Mouse (Mus musculus) right cerebral cortex, postnatal 4 days (tissue): ENCODE data around the gene Grin2a.

Source experiments
- DNase-seq: peaks from one replicate; pipeline ENCODE4 v3.0.0-alpha.2; 2022

Grin2a gene

DNA sequence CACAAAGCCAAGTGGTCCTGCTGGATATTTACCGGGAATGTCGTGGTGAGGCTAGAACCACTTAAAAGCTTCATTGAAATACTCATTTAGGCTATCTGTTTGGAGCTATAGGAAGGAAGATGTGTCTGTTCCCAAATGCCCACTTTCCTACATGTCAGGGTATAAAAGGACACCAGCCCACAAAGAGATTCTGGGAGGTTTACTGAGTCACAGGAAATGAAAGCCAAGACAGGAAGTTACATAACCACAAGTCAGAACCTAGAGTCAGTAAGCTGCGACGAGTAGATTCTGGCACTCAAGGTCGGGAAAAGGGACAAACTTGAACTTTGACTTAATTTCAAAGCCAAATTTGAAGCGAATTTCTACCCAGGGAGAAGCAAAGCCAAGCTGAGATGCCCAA lies 30.9 kb downstream of the Grin2a start:
- DNase-seq, result no peak

DNA sequence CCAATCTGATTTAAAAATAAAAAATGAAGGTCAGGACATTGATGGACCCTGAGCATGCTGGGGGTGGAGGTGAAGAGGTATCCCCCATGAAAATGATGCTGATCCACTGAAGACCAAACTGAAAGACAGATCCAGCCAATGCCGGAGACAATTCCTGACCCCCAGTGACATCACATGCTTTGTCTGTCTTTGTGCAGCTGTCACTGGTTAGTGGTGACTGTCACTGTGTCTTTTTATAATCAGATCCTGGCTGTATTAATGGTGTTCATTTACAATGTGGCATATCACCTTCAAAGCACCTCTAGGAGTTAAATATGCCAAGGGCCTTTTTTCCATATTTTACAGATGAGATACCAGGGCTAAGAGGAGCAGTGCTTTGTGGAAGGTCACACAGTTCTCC lies 32.9 kb downstream of the Grin2a start:
- no peak for DNase-seq

DNA sequence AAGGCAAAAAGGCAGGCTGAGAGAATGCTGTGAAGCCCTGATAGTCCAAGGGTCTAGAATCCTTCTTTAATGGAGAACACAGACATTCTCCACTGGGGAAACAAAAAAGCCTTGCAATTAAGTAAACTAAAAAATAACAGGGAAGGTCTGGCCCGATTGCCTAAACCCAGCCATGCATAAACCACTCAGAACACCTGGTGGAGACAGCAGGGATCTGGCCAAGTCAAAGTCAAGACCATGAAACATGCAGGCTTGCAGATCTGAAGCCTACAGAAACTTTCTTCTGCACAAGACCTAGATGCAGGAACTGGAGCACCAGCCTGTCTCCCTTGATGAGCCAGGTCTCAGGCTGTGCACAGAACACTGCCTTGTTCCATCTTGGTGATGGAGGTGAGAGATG lies 36.0 kb downstream of the Grin2a start:
- no peak for DNase-seq

DNA sequence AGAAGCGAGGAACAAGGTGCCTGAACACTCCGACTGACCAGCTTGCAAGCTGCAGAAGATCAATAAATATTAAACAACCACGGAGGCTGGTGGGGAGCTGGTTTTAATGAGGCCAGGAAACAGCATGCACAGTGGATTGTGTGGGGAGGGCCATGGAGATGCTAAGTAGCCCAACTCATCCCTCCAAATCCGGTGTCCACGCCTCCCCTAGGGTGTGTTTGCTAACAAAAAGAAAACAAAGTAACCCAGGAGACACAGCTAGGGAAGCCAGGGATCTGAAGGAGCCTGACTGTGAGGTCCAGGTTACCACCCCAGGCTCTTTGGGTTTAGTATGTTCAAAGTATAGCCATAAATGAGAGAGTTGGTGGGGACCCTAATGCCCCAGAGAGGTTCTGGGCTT lies 41.1 kb downstream of the Grin2a start:
- DNase-seq, result no peak

DNA sequence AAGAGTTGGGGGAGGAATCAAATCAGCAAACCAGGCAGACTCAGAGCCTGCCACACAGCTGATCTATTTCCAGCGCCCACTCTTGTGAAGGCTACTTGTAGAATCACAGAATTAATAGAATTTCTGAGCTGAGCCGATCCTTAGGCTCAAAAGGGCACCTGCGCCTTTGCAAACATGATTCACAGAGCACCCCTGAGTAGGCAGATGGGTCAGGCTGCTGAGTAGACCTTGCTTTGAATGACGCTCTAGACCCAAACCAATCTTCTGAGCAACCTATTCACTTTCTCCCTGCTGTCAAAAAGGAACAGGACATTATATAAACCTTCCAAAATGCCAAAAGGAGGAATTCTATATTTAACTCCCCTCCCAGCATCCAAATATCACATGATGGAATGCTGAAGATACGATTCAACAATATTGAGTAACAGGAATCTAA lies 41.9 kb downstream of the Grin2a start:
- DNase-seq, result no peak

DNA sequence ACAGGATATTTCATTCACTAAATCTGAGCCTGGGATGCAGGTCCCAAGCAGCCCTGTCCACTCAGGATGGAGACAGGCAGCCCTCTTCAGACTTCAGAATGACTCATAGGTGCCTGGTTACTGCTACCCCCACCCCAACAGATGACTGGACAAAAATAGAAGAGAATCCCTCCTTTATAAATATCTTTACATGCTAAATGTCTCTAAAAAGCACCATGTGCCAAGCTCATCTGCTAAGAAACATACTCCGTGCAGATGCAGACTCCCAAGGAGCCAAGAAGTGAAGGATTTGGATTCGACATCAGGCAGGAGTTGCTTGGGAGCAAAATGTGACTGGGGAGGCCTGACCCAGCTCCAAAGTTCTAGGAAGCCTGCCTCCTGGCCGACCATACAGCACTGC lies 46.1 kb downstream of the Grin2a start:
- no peak for DNase-seq

DNA sequence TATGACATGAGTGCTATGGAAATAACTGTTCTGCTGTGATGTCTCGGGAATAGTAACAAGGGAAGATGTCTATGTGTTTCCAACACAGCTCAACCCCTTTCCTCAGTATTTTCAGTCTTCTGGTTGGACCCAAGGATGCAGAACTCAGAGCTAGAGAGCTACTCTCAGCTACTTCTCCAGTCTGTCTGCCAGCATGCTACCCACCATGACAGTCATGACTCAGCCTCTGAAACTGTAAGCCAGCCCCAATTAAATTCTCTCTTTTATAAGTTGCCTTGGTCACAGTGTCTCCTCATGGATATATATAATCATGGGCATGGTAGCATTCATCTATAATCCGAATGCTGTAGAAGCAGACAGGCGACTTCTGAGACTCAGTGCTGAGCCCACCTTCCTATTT lies 47.9 kb downstream of the Grin2a start:
- DNase-seq, result no peak

DNA sequence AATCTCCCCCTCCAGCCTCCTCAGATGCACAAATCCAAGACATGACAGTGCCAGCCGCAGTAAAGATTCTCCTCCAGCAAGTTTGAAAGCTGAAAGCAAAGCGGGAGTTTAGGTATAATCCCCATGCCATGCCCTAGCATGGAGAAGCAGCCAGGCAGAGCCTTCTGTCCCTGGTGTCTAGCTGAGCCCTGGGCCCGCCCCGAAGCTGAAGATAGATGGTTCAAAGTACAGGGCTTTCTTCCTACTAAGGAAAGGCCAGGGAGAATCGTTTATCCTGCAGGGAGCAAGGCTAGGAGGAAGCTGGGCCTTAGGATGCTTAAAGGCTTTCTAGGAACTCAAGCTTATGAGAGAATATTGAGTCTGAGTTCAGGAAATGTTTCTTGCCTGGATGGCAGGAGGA lies 50.5 kb downstream of the Grin2a start:
- DNase-seq, result no peak

DNA sequence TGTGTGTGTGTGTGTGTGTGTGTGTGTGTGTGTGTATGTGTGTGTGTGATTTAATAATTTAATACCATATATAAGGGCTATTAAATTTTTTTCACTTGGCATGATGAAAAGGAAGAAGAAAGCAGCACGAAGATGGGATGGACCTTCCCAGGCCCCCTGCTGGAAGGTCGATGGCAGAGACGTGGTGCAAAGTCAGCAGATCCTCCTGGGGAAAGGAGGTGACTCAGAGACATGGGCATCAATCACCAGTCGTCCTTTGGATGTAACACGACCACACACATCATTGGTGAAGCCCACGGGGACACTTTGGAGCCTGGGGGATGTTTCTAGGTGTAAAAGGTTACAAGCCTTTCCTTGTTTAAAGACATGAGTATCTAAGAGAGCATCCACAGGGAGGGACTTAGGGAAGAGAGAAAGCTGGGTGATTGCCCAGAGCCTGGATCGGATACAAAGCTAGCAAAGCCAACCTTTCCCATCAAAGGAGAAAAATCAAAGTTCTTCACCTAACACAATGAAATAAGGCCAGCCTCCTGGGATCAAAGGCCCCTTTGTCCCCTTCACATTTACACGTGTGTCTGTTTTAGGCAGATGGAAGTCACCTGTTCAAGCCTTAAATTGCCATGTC lies 53.9 kb downstream of the Grin2a start:
- no peak for DNase-seq

DNA sequence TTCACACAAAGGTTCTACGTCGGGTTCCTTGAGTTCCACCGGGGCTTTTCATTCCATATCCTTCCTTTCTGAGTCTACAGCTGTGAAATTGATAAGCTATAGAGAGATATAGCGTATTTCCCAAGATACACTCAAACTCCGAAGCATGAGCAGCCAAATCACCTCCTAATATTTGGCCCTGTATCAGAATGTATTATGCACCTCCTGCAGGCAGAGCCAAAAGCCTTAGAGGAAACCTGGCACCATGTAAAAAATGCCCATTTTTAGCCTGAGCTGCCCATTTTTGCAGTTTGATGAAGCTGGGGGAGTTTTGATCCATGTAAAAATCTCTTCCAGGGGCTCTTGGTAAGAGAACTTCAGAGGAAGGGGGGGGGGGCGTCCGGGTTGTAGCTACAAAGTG lies 54.6 kb downstream of the Grin2a start:
- DNase-seq, result no peak

DNA sequence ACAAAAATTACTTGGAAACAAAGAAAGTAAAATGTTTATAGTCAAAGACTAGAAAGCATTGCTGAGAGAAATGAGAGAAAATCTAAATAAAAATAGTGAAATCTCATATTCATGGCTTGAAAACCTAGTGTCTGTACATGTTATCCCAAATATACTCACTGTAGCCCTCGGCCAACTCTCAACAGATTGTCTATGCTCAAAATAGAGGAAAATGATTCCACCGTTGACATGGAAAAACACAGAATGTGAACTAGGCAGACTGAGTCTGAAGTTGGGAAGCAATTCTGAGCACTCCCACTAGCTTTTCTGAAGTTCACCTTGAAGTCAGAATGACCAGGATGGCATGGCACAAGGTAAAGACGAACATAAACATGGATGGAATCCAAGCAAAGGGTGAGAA lies 84.7 kb downstream of the Grin2a start:
- no peak for DNase-seq

DNA sequence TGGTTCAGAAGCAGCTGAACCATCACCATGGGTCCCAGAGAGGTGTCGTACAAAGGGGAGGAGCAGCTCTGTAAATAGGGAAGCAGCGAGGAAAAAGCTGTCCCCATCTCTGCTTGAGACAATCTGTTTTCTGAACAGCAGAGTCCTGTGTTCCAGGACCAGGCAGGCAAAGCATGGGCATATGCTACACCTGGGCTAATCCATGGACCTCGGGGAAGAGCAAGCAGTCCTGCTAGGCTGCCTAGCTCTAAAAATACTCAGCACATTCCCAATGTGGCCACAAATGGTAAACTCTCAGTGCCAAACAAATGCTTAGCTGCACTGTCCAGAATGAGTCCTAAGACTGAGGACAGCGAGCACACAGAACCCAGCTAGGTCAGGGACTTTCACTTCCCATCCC lies 86.1 kb downstream of the Grin2a start:
- no peak for DNase-seq

DNA sequence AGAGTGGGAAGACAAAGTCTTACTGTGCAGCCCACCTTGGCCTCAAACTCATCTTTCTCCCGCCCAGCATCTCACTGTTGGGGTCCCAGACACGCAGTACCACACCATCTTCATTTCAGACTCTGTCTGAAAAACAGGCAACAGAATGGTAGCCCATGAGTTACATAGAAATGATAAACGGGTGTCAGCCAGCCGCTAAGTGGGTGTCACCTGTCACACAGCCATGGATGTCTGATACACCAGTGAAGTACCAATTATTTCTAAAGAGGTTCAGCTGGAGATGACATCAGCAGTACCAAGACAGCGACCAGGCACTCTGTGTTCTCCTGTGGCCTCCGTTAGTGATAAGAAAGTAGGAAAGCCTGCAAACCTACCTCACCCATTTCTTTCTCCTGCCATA lies 90.9 kb downstream of the Grin2a start:
- no peak for DNase-seq

DNA sequence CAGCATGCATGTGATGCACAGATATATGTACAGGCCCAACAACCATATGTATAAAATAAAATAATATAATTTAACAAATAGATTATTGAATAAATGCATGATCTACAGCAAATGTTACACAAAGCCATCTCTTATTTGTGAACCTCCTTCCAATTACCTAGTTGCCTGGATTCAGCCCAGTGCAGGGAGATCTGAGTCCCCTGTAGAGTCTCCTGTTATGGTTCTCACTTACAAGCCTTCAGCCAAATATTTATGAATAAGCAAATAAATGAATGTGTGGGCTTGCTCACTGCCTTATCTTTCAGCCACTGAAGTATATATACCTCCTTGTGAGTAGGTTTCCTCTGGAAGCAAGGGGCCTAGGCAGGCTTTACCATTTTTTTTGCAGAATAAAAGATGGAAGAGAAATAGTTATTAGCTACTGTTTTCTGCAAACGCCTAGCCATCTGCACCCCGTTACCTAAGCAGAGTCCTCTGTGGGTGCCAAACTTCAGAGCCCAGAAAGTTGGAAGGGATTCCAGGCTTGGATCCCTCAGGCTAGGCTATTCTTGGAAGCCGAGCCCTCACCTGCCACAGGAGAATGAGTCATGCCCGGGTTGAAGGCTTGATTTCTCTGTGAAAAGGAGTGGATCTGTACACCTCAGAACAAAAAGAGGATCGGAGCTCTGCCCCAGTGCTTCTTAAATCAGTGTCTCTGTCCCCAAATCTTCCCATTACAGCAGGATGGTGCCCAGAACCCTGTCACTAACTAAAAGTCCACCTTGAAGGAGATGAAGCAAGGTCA lies 92.5 kb downstream of the Grin2a start:
- DNase-seq, result no peak

DNA sequence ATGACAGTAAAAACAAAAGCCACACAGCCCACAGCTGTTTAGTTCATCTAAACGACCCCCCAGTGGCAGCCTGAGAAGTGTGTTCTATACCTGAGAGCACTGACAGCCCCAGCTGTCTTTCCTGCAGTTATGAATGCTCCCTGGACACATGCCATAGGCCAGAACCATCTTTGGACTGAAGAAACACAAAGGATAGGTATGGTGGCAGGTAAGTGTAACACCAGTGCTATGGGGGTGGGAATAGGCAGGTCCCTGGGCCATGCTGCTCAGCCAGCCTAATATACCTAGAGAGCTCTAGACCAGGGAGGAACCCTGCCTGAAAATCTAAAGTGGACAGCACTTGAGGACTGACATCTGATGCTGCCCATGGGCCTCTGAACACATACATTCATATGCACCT lies 93.9 kb downstream of the Grin2a start:
- DNase-seq, result no peak

DNA sequence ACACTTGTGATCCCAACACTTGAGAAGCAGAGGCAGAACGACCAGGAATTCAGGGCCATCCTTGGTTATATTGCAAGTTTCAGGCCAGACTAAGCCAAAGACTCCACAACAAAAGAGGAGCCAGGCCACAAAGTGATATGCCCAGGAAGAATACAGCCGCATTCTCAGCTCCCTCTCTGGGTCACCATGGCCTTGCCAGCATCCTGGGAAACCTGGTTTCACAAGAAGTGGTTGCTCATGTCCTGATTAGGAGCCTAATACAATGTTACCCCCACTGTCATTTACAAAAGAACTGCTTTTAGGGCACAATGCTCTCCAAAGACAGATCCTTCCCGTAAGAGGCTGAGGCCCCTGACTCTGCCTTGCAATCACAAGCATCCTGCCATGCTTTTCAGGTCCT lies 94.4 kb downstream of the Grin2a start:
- DNase-seq, result no peak

DNA sequence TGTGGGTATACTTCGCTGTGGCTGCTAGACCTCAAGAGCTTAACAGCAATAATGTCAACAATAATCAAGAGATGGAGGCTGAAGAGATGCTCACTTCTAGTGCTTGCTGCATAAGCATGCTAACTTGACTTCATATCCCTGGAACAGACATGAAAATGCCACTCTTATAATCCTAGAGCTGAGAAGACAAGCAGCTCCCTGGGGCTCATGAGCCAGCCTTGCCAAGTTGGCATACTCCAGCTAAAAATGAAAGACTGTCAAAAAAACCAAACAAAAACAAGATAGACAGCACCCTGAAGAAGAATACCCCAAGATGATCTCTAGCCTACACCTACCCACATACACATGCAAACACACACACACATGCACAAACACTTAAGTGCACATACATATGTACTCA lies 95.2 kb downstream of the Grin2a start:
- no peak for DNase-seq

DNA sequence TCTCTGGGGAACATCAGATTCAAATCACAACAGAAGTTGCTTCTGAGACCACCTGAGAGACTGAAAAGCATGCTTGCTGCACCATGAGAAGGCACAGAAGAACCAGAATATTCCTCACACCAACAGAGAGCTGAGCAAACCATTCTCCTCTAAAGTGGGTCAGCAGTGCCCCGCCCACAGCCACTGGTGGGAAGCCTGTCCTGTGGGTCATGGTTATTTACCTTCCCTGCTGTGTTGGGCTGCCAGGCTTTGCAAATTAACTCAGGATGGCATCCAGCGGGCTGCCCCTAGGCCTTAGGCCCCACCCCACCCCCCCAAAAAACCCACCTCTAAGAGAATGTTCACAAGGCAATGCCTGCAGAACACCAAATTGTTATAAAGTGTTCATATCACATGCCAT lies 96.2 kb downstream of the Grin2a start:
- DNase-seq, result no peak

DNA sequence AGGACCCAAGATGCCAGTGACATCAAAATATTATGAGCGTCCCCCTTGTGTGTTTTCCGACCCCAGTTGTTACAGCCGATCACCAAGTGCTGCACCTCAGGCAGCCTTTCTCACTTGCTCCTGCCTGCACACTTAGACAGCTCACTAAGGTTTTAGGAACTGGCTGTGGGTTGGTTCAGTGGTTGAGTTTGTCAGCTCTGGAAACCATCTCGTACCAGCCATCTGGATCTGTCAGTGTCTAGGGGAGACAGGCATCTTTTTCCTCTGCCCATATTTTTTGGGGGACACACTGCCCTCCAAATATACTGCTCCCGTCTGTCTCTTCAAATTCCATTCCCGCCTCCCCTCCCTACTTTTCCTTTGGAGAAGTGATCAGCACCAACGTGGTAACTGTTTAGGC lies 99.8 kb downstream of the Grin2a start:
- DNase-seq, result no peak

DNA sequence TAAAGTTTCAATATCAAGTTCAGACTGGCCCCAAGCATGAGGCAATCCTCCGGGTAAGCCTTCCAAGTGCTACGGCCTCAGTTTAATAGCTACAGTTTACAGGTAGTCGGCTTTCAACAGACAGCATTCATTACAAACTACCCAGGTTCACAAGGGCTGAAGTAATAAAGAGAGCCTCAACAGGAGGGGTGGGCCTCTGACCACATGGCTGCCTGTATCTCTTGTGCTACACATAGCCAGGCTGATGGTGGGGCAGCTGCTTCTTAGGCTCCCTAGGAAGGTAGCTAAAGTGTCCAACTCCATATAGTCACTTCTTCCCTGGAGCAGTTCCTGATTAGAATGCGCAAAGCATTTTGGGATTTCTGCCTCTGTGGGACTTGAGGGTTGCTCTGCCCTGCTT lies 109.2 kb downstream of the Grin2a start:
- DNase-seq, result no peak

DNA sequence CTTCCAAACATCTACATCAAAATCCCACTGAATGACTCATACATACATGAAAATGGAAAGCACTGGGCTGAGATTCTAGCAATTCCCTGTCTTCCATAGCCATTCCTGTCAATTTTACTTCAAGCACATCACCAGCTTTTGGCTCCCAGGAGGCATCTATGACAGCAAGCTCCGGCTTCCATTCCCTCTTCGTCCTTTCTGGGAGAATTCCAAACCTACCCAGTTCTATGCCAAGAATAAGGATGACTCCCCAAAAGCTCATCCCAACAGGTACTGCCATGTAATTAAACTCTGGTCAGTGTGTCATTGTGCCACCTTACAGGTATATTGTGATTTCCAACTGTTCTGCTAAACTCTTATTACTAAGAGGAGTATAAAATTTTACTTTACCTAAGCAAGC lies 111.2 kb downstream of the Grin2a start:
- no peak for DNase-seq

DNA sequence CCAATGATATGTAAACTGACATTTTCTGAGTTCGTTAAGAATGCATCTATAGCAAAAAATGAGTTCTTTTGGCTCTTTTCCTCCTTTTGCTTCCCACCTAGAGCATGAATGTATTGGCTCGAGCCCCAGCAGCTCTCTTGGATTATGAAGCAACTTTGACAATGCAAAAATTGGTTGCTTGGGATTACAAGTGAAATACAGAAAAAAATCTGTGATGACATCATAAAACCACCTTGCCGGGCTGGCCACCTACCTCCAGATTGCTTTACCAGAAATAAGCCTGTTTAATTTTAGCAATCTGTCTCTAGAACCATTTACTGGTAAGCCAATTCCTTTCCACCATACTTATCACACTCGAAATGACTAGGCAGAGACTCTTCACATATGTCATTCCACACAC lies 112.9 kb downstream of the Grin2a start:
- no peak for DNase-seq

DNA sequence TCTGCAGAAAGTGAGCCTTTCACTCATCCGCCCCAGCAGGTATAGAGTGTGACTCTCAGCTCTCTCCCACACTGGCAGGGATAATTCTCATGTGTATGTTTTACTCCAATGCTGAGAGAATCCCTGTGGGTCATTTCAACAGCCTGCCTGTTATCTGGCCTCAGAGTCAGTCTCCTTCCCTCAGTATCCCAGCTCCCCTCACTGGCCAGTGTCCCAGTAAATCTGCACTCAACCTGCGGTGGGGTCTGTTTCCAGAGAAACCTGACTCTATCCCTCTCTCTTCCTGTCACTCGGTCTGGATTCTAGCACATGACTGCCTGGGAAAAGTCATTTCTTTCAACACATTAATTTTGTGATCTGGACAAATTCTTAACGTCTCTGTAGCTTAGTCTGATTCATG lies 122.4 kb downstream of the Grin2a start:
- DNase-seq, result no peak

DNA sequence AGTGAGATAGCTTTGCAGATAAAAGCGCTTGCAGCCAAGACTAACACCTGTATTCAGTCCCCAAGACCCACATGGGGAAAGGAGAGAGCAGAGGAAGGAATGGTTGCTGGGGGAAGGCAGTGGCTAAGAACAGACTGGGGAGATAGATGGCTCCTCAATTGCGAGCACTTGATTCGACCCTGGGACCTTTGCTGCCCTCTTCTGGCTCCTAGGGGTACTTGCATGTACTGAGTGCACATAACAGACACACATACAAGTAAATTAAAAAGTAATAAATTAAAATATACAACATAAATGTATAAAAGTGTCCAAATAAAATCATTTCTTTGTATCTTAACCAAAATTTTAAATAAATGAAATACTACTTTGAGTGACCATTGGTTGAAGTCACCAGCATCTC lies 129.7 kb downstream of the Grin2a start:
- no peak for DNase-seq

DNA sequence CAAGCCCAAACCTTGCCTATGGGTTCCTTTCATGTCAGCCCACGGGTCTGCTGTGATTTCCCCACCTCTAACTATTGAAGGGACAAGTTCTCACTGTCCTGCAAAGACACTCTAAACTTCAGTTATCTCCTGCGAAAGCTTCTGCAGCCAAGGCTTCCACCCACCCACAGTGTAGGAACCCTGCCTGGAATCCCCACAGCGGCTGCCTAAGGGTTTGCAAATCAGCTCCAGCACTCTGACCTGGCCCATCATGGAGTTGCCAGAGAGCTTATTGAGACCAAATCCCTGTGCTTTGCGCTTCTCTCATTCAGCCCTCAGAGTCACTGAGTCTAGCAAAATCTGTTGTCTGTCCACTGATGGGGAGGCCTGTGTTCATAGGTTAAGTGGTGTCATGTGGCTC lies 130.3 kb downstream of the Grin2a start:
- no peak for DNase-seq
